Mouse (Mus musculus) left cerebral cortex, adult 8-10 months (tissue): ENCODE measurements around the gene Adap1. TPM values are rescaled to one million over a fixed set of nuclear protein-coding genes. Genes with fewer than 3 reads are reported as not detected.
A peak's percentile ranks its signal among the peaks of the same experiment; 100 is the strongest.

Experiments
- DNase-seq, 2 experiments: peaks; one replicate each; pipeline ENCODE4 v3.0.0; 2022; ENCODE audit warnings: low spot score in 2 of 2
- total RNA-seq, 4 experiments: library from RNA; stranded (reverse); gene quantifications; 2 replicates each; pipeline ENCODE4 v1.2.4; 2022

The Adap1 gene
- total RNA-seq, 4 experiments from 2014 or later, result 207 to 227 (median 217) TPM

DNA sequence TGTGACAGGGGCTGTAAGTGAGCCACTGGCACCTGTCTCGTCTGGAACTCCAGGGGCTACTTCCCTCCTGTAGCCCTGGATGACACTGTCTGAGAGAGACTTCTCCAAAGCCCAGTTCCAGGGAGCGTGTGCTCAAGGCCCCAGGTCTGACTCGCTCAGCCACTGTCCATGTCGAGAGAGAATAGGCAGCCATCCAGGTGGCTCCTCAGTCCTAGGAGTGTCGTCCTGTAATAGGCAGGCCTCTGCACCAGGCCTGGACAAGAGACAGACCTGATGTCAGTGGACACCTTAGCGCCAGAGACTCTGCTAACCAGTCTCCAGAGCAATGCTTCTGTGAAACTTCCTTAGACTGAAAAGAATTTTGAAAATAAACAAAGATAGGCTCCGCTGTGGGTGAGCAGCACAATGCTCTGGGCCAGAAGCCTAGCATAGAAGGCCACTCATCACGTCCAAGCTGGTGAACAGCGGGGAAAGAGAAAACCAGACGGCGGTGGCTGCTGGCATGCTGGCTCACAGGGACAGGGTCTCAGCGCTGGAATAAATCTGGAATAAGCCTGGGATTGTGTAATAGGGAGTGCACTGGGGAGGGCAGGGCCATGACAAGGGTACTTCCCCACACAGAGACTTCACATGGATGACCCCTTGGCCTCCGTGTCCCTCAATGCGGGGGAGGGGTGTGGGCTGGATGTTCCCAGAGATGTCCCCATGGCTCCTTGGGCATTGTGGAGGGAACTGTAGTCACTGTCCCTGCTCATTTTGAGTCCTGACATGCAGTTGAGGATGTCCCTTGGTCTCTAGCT lies 39.1 kb downstream of the Adap1 start:
- DNase-seq, result no peak

DNA sequence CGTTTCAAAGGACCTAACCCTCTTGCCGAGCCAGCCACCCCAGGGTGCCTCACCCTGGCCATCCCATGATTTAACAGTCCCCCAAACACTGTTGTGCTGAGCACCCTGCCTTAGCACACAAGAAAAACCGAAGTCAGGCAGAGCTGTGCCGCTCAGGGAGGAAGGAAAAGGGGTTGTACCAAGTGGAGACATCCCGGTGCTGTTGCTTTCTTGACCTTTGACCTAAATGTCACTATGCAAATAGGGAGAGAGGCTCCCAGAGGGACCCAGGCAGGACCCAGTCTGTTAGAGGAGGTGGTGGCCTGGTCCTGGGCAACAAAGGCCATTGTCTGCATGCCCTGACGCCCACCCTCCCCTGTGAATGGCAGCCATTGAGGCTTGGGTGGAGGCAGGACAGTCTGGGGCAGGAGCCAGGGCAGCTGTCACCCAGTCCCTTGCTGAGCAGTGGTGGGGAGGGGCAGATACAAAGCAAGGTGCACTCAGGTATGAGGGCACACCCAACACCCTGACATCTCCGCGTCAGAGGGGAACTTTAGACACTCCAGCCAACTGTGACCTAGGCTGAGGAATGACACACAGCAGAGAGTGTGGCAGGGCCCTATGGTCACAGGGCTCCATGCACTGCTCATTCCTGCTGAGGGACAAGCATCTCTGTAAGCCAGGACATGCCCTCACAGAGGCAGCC lies 39.9 kb downstream of the Adap1 start:
- DNase-seq, result peak in 1 of 2 experiments; percentile 63

DNA sequence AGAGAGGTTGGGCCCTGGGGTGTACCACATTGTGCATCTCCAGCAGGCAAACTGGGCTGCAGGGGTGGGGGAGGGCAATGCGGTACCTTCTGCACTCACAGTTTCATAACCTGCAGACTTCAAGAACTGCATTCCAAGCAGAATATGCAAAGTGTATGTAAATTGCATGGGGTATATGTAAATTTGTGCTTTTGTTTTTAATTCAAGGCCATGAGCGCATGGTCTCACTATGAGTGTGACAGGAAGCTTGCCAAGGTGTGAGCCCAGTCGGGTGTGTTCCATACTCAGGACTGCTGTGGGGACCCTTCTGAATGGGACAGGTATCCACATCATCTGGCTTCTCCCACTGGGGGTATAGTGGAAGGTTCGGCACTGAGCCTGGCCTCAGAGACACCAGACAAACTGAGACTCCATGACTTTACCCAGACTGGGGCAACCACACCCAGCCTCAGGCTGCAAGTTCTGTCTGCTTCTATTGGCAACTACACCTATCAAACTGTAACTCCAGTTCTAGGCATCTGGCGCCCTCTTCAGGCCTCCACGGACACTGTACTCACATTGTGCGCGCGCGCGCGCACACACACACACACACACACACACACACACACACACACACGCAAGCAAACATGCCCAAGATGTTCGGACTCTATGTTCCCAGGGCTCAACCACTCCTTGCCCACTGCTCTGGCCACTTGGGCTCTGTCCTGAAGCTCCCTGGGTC lies 41.8 kb downstream of the Adap1 start:
- no peak for DNase-seq

DNA sequence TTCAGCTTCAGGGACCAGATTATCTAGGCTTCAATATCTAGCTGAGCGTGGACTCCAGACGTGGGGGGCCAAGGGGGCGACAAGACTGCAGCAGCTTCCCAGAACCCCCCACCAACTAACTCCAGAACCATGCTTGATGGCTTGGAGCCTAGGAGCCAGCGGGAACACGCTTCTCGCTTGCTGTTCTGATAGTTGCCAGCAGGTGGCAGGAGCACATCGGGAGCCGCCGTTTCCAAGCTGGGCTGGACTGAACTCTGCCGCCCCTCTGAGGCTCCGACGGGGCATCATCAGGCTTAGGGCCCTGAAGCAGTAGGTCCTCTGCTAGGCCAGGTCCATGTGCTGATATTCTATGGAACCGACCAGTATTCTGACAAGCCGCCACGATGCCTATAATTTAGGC lies 43.2 kb downstream of the Adap1 start:
- DNase-seq, result peak; percentile 60 to 83

DNA sequence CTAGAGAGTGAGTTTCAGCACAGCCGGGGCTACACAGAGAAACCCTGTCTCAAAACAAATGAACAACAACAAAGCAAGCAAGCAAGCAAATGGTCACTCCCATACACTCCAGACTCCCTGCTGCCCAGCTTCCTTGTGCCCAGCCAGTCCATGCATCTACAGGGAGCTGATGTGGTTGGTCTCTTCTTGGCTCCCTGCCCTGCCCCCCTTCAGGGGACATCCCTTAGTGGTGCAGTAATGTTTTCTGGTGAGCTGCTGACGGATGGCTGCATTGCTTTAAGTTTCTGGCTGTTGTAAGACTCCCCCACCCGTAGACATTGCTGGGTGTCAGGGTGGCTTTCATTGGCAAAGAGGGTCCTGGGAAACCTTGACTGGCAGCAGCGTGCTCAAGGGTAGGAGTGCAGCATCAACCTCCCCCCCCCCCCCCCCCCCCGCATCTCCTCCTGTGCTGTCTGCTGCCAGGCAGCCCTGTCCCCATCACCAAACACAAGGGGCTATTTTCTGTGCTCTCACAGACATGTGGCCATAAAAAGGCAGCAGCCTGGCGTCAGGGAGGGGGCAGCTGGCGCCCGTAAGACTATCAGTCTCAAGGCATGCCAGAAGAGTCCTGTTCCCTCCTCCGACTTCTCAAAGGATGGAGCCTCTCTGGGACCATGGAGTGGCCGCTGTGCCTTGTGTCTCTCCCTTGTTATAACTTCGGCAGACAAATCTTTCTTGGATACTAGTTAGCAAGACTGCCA lies 43.9 kb downstream of the Adap1 start:
- DNase-seq, result no peak

DNA sequence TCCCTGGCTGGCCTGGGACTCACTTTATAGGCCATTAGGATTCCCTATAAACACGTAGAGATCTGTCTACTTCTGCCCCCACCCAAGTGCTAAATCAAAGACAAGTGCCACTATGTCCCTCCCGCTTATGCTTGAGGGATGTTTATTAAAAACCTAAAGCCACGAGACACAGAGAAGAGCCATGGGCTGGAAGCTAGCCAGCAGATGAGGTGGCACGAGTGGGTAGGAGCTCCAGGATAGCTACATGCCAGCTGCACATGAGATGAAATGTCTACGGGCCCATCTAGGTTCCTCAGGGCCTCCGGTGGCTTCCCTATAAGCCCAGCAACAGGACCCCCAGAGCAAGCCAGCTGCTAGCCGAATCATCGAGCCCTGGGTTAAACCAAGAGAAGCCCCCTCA lies 48.1 kb downstream of the Adap1 start:
- peak in 1 of 2 experiments; percentile 73 for DNase-seq

DNA sequence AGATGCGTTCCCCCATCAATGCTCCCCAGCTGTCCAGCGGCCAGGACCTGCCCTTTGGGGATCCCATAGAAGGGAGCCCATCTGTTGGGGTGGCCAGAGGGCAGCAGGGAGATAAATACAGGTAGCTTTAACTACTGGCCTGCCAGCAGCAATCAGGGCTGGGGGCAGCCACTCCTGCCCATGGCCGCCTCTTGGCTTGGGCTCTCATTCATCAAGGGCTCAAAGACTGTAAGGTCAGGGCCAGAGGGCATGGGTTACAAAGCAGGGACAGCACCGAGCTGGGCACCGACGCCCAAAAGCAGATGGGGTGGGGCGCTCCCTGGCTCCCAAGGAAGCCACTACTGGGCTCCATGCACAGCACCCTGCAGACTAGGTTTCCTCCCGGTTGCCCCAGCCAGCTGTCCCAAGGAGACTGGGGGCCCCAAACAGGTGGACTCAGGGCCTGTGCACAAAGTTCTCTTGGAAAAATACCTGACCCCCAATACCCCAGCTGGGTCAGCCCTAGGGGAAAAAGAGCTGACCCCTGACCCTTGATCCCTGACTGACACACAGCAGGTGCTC lies 53.3 kb downstream of the Adap1 start:
- DNase-seq, result no peak

DNA sequence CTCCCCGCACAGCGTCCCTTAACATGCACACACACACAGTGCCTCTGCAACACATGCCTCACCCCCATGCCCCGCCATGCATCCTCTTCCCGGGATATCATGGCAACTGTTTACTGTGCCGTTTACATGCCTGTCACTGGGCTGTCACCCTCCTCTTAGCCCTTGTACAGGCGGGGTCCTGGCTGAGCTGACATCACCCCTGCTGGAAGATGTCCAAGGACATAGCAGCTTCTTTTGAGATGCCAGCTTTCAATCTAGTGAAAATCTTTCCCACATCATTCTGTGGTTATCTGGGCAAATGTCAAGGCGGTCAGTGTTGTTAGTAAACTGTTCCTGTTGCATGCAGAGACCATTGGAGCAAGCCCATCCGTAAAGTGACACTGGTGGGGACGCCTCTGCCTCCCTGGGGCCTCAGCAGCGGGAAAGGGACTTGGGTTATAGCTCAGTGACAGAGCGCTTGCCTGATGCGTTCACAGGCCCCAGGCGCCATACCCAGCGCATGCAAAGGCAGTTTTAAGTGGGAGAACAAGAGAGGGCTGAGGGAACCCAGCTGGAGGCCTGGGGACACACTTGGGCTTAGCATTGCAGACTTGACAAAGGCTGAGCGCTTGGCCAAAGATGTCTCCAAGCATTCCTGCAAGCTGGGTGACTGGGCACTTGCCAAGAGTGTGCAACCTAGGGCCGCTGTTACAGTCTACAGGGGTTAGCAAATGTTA lies 54.5 kb downstream of the Adap1 start:
- no peak for DNase-seq

DNA sequence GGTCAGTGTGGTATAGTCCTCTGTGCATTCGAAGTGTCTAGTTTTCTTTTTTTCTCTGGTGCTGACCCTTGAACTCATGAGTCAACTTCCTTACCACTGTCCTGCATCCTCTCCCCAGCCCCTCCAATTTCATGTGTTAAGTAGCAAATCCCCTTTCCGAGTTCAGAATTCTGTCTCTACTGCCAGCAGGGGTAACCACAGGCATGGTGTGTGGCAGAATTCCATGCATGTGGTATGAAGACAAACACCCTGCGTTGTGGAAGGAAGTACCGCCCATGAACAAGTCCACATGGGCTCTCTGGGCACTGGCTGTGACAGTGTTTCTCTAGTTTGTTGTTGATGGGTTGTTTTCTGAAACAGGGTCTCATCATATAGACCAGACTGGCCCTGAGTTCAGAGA lies 57.8 kb downstream of the Adap1 start:
- no peak for DNase-seq

DNA sequence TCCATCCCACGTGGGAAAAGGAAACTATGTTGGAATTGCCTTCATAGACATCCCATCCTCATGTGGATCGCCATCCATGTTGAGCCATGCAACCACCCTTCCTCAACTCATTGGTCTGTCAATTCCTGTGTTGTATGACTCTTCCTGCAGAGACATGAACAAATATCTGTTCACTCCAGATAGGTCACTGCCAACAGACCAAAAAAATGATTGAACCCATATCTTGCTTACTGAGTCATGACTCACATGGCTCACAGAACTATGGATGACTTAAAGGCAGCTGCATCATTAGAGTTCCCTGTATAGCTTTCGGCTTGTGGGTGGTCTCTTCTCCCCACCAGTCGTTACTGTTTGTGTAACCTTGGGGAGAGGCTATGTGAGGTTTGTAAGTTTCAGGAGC lies 64.0 kb downstream of the Adap1 start:
- DNase-seq, result no peak

DNA sequence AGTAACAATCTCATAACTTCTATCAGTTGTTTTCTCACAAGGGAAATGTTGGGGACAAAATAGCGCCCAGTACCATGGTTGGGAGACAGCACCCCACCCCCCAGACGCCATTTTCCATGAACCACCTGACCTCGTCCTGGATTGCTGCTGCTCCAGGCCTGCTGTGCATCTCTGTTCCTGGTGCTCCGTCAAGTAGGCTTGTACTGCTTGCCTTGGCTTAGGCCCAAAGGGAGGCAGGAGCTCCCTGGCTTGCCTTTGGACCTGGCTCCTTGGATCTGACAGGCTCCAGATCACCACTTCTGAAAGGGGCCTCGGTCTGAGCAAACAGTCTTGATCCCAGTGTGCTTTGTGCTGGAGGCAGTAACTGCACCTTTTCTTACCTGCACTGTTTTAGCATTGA lies 65.6 kb downstream of the Adap1 start:
- DNase-seq, result no peak

DNA sequence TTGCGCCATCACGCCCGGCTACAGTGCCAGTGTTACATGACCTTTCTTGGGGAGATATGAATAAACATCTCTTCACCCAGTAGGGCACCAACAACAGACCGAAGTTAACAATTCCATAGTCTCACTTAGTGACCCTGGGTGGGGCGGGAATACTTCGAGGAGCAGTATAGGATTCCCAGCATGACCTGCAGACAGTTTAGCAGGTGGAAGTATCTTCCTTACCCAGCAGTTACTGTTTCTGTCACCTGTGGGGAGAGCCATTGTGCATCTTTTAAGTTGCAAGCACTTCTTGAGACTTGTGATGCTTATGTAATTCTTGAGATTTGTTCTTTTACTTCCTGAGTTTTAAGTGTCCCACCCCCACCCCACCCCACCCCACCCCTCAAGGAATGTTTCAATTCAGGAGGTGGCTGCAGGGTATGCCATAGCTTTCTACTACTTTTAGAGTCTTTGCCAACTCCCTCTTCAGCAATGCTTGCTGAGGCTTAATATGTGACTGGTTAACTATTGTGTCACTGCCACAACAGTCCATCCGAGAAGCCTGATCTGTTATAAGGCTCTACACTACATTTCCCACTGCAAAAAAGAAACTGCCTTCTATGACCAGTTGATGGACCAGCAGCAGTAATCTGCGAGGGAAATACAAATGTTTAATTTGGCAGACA lies 66.9 kb downstream of the Adap1 start:
- DNase-seq, result no peak

DNA sequence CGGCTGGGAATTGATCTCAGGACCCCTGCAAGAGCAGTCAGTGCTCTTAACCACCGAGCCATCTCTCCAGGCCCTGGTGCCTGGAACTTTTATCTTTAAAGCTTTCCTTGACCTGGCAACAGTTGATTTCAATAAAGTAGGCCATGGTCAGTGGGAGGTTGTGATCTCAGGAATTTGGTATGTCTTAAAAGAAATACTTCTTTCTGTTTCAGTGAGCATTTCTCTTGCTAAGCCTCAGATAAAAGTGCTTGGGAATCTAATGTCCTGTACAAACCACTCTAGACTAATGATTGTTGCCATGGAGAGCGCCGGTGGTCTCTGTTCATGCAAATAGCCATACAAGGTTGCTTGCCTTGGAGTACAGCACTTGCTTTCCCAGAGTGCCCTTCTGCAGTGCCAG lies 67.6 kb downstream of the Adap1 start:
- DNase-seq, result no peak

DNA sequence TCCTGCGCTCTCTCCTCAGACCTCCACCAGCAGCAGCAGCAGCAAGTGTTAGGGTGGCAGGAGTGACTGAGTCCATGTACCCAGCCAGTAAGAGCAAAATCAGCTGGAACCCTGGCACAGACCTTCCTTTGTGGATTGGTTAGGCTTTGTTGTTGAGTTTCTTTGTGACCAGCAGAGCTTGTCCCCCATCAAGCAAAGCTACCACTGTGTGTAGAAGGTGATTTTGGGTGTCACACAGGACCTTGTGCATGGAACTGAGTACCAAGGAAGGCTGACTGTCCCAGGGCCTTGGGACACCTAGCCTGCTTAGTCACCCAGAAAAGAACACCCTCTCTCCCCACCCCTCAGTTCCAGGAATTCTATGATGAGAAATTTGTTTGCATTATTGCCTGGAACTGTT lies 68.2 kb downstream of the Adap1 start:
- DNase-seq, result no peak

DNA sequence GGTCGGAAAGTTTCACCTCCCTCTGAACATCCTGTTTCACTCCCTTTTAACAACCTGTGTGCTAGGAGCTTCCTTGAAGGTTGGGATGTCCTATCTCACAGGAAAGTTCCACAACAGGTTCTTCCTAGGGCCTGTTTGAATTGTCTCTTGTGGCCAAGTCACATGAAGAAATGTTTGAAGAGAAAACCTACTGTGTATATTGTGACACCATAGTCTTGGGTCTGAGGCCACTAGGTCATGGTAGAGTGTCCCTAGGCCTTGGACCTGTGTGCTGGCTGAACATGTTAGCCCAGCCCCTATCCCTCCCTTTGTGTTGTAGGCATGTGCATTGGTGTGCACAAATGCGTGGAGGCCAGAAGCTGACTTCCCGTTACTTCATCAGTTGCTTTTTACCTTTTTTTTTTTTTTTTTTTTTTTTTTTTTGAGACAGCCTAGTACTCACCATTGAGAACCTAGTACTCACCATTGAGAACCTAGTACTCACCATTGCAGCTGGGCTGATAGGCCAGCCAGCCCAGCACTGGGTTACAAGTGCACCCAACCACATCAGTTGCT lies 69.1 kb downstream of the Adap1 start:
- DNase-seq, result no peak

DNA sequence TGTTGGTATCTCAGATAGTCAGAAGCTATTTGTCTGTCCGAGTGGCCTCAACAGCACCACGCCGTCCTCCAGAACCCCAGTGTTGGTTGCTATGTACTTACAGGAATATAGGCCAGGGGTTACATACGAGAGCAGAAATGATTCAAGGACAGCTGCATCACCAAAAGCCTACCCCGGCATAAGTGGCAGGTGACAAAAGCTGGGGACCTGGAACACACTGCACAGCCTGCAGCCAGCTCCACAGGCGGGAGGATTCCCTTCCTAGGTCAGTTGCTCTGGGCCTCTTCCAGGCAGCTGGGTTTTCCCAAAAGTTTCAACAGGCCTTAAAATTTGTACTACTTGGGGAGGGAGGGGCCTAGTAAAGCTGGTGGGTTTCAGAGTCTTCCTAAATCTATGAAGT lies 69.6 kb downstream of the Adap1 start:
- DNase-seq, result no peak

DNA sequence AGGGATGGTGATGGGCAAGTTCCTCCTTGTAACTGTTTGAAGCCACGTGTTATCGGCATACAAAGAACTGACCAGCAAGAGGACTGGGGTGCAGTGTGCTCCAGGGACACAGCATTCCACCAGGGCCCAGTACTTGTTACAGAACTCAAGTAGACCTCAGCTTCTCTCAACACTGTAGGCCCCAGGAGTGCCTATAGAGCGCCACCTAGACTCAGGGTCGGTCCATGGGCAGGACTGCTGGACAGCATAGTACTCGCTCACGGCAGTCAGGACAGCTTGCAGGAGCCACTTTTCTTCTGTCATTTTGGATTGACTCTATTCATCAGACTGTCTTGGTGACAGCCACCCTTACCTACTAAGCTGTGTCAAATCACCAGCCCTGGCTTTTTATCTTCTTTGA lies 70.5 kb downstream of the Adap1 start:
- DNase-seq, result no peak

DNA sequence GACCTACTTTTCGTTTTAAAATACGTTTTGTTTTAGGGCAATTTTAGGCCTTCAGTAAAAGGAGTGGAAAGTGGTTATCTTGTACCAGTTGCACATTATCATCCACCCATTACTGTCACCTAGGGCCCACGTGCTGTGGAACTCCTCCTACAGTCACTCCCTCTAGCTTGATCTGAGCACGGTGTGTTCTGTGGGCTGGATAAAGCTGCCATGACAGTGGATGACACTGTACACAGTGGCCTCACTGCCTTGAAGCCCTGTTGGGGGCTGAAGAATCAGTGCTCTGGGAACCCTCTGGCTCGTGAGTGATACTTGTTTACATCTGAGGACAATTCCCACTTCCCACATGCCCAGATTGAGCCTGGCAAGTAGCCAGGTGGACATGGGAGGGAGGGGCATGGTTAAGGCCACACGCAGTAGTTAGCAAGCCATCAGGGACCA lies 72.1 kb downstream of the Adap1 start:
- no peak for DNase-seq

DNA sequence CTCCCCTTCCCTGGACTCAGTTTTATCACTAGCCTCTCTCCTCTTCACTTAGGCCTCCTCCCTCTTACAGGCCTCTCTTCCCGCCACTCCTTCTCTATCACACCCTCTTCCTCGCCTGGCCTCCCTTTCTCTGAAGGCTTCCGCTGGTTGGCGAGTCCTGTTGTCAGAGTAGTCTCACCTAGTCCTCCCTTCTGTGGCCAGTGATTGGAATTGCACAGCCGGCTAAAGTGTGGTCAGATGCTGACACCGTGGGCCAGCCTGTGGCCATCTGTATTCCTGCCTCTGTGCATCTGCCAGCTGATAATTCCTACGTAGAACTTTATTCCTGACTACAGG lies 72.5 kb downstream of the Adap1 start:
- DNase-seq, result no peak
